Mouse (Mus musculus) limb, embryonic 14.5 days (tissue): ENCODE results near the gene Lgi1. TPM values are rescaled to one million over a fixed set of nuclear protein-coding genes. Genes with fewer than 3 reads are reported as not detected.

Source experiments
- ATAC-seq: fragments of 200-750 bp; cut with Nextera tagmentation; 2 replicates; pipeline ENCODE4 v1.8.0; 2017; ENCODE audit warnings: low read depth, moderate number of reproducible peaks, moderate TSS enrichment; ENCODE audit not compliant: low FRiP score
- DNase-seq: peaks from one replicate; pipeline ENCODE4 v3.0.0-alpha.2; 2015; ENCODE audit warnings: low spot score
- H3K27ac ChIP-seq: fragments of 300-500 bp; sonication (generic); replicated peaks from 2 replicates; pipeline ENCODE4 v1.5.1; 2014; ENCODE audit warnings: low read depth, mild to moderate bottlenecking, low read length, moderate library complexity, mixed read lengths
- H3K27me3 ChIP-seq: fragments of 300-500 bp; sonication (generic); 2 replicates; pipeline ENCODE4 v1.6.1; 2014; ENCODE audit warnings: low read length, mixed read lengths; ENCODE audit not compliant: control insufficient read depth, insufficient read depth
- H3K36me3 ChIP-seq: fragments of 300-500 bp; sonication (generic); 2 replicates; pipeline ENCODE4 v1.6.1; 2014; ENCODE audit warnings: mild to moderate bottlenecking, low read length, moderate library complexity, mixed read lengths; ENCODE audit not compliant: control insufficient read depth, insufficient read depth
- H3K4me1 ChIP-seq: fragments of 300-500 bp; sonication (generic); 2 replicates; pipeline ENCODE4 v1.6.1; 2014; ENCODE audit warnings: antibody characterized with exemption, low read length, mixed read lengths; ENCODE audit not compliant: control insufficient read depth, insufficient read depth
- H3K4me2 ChIP-seq: fragments of 300-500 bp; sonication (generic); replicated peaks from 2 replicates; pipeline ENCODE4 v1.6.1; 2014; ENCODE audit warnings: low read depth, mild to moderate bottlenecking, low read length, moderate library complexity; ENCODE audit not compliant: severe bottlenecking
- H3K4me3 ChIP-seq: fragments of 300-500 bp; sonication (generic); replicated peaks from 2 replicates; pipeline ENCODE4 v1.5.1; 2014; ENCODE audit warnings: low read length
- H3K9ac ChIP-seq: fragments of 300-500 bp; sonication (generic); 2 replicates; pipeline ENCODE4 v1.6.1; 2014; ENCODE audit warnings: mild to moderate bottlenecking, low read depth, low read length, moderate library complexity; ENCODE audit not compliant: severe bottlenecking
- H3K9me3 ChIP-seq: fragments of 300-500 bp; sonication (generic); 2 replicates; pipeline ENCODE4 v1.6.1; 2016; ENCODE audit warnings: low read length; ENCODE audit not compliant: control insufficient read depth
- POLR2A ChIP-seq: fragments of 200-500 bp; IDR thresholded peaks from 2 replicates; pipeline ENCODE4 v1.8.0; 2012; ENCODE audit warnings: inconsistent platforms, mild to moderate bottlenecking, moderate library complexity, borderline replicate concordance; ENCODE audit not compliant: insufficient read depth, insufficient read length; ENCODE audit errors: extremely low read depth
- WGBS: fragments of 180-500 bp; shearing (Covaris S2); extraction: QIAGEN DNeasy Blood & Tissue Kit; methylation state at CpG from one replicate; pipeline ENCODE4 v1.1.7; 2014; 5-methylcytosine and 5-hydroxymethylcytosine counted together
- polyA plus RNA-seq, 2 experiments: library from polyadenylated mRNA; depleted of rRNA in 1 of 2; stranded (reverse) in 1 of 2; unstranded in 1 of 2; fragments of >200 nt; fragmentation: Nextera tagmentation in 1 of 2; extraction: Ambion mirVana in 1 of 2; gene quantifications; 2 replicates each; pipeline versions ENCODE4 v1.2.1 to v1.2.3; 2012 to 2014

The Lgi1 gene
- polyA plus RNA-seq, 2 experiments: 2.3 to 3.3 TPM

DNA sequence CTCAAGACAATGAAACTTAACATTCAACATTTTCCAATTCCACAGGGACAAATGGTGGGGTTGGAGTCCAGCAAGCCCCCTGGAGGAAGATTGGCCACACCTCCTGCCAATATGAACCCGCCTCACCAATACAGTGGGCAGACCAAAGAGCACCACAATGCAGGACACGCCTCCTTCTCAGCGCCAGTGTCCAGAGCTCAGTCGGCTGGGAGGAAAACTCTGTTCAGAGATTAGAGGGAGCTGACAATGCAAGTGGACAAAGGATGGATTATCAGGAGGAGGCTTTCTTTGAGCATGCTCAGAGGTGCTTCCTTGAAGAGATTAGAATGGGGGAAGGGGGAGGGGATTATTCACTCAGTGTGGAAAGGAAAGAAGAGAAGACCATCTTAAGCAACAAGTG lies 62.7 kb downstream of the Lgi1 start:
- H3K9ac ChIP-seq: no peak overlapping the region
- no peaks in the 10 kb centered on the region for H3K27me3 ChIP-seq
- TF ChIP-seq POLR2A: no peak
- ATAC-seq (no peak), DNase-seq (no peak)
- no peaks in the 10 kb centered on the region for H3K36me3 ChIP-seq
- H3K4me2 ChIP-seq: no peak overlapping the region
- H3K27ac ChIP-seq: no peak overlapping the region
- H3K9me3 ChIP-seq: no peaks in the 10 kb centered on the region
- no peak overlapping the region for H3K4me3 ChIP-seq
- WGBS: 72% methylated on average over 4 of the region's 4 CpGs
- no peaks in the 10 kb centered on the region for H3K4me1 ChIP-seq

DNA sequence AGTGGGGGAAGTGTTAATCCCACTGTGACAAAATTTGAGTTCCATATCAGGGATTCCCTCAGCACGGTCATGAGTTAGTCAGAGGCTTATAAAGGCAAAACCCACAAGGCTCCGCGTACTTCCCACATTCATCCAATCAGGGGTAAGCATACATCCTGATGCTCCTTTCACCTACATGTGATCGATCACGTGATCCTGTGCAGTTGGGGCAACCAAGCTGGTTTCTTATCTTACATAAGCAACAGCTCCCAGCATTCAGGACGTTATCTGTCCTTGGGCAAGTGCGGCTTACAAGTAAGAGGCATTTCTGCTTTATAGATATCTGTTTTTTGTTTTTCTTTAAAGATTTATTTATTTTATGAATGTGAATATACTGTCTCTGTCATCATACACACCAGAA lies 63.7 kb downstream of the Lgi1 start:
- ATAC-seq (no peak), DNase-seq (no peak)
- H3K4me1 ChIP-seq: no peaks in the 10 kb centered on the region
- 89% methylated on average over 7 of the region's 7 CpGs for WGBS
- H3K27ac ChIP-seq: no peak overlapping the region
- no peaks in the 10 kb centered on the region for H3K36me3 ChIP-seq
- no peaks in the 10 kb centered on the region for H3K27me3 ChIP-seq
- TF ChIP-seq POLR2A: no peak
- H3K4me2 ChIP-seq: no peak overlapping the region
- no peak overlapping the region for H3K4me3 ChIP-seq
- no peaks in the 10 kb centered on the region for H3K9me3 ChIP-seq
- no peak overlapping the region for H3K9ac ChIP-seq

DNA sequence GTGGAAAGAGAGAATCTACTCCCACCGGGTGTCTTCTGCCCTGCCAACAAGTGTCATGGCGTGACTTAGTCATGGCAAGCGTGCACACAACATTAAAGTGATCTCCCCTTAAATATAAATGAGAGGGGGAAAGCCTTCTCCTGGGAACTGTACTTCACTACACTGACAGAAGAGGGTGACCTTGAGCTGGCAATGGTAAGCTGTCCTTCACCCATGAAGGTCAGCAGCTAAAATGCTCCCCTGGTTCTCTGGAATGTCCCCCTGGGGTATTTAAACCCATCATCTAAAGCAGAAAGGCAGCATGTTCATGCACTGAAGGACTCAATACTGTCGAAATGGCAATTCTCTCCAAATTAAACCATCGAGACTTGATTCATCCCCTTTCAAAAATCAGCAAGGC lies 64.9 kb downstream of the Lgi1 start:
- Histone ChIP-seq H3K9me3 (no peaks in the 10 kb centered on the region), H3K36me3 (no peaks in the 10 kb centered on the region), H3K9ac (no peak overlapping the region), H3K27ac (no peak overlapping the region), H3K4me1 (no peaks in the 10 kb centered on the region), H3K27me3 (no peaks in the 10 kb centered on the region), H3K4me2 (no peak overlapping the region), H3K4me3 (no peak overlapping the region)
- whole genome bisulfite sequencing: 80% methylated on average over 5 of the region's 5 CpGs
- ATAC-seq (no peak), DNase-seq (no peak)
- no peak for TF ChIP-seq POLR2A

DNA sequence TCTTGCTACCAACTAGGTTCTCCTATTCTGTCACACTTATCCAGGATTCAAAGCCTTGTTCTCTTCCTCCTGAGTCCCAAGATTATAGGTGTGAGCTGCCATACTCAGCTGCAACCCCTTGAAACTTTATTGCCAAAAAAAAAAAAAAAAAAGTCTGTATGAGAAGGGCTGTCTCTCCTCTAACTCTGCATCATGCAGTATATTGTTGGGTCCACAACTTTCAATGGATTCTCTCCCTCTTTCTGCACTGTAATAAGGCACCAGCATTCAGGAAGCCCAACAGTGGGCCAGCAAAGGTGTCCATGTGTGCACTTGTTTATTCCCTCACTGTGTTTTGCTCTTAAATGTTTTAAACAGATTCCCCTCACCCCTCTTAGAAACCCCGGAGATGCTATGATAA lies 66.7 kb downstream of the Lgi1 start:
- H3K4me2 ChIP-seq: no peak overlapping the region
- H3K27ac ChIP-seq: no peak overlapping the region
- no peaks in the 10 kb centered on the region for H3K27me3 ChIP-seq
- TF ChIP-seq POLR2A: no peak
- ATAC-seq (no peak), DNase-seq (no peak)
- H3K4me1 ChIP-seq: no peaks in the 10 kb centered on the region
- WGBS: 69% methylated on average over 1 of the region's 1 CpGs
- H3K4me3 ChIP-seq: no peak overlapping the region
- H3K36me3 ChIP-seq: no peaks in the 10 kb centered on the region
- H3K9me3 ChIP-seq: no peaks in the 10 kb centered on the region
- no peak overlapping the region for H3K9ac ChIP-seq

DNA sequence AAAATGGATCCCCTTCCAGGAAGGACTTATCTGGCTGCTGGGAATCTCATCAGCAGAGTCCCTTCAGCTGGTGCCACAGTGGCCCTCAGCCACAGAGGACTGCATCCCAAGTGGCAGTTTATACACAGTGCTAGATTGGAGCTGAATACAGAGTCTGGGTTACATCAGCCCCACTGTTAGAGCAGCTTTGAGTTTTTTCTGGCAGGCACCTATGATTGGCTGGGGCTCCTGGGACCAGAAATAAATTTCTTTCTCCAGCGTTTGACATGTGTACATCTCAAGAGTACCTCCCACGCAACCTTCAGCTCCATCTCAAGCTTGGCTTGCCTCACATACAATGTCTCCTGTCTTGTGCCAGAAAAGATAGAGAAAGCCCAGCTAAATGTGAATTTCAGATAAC lies 67.9 kb downstream of the Lgi1 start:
- Histone ChIP-seq H3K4me2 (no peak overlapping the region), H3K27ac (no peak overlapping the region), H3K4me3 (no peak overlapping the region), H3K9ac (no peak overlapping the region), H3K27me3 (no peaks in the 10 kb centered on the region), H3K36me3 (no peaks in the 10 kb centered on the region), H3K4me1 (no peaks in the 10 kb centered on the region), H3K9me3 (no peaks in the 10 kb centered on the region)
- TF ChIP-seq POLR2A: no peak
- WGBS: 75% methylated on average over 2 of the region's 2 CpGs
- DNase-seq (no peak), ATAC-seq (no peak)

DNA sequence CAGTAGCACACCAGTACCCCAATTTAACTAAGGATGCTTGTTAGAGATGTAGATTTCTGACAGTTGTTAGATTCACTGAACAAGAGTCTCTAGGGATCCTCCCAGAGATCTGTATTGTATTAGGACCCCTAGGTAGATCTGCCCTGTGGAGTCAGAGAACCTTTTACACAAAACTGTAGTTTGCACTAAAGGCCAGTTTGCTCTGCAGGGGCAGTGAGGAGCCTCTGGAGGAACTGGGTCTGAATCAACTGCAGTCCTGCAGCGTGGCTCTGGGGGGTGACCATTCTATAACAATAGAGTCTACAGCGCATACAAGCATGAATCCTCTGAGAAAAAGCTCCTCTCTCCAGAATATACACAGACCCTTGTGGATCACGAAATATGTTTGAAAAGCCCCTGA lies 68.5 kb downstream of the Lgi1 start:
- 79% methylated on average over 3 of the region's 3 CpGs for WGBS
- H3K27me3 ChIP-seq: no peaks in the 10 kb centered on the region
- H3K27ac ChIP-seq: no peak overlapping the region
- DNase-seq: no peak
- H3K9me3 ChIP-seq: no peaks in the 10 kb centered on the region
- no peak overlapping the region for H3K9ac ChIP-seq
- TF ChIP-seq POLR2A: no peak
- ATAC-seq: no peak
- H3K4me1 ChIP-seq: no peaks in the 10 kb centered on the region
- H3K4me3 ChIP-seq: no peak overlapping the region
- H3K4me2 ChIP-seq: no peak overlapping the region
- H3K36me3 ChIP-seq: no peaks in the 10 kb centered on the region
